Mouse (Mus musculus): Measurements from ENCODE around the gene Slc36a2. TPM values are rescaled to one million over a fixed set of nuclear protein-coding genes. Genes with fewer than 3 reads are reported as not detected.
A peak's percentile ranks its signal among the peaks of the same experiment; 100 is the strongest.

Gene Slc36a2
- polyA plus RNA-seq, 1 experiment from 2014 or later, result 0.29 TPM

GRCm38 (mm10) chr11:55170501-55170900, 14.4 kb downstream of the Slc36a2 start:
- Histone ChIP-seq H3K27ac (no peak overlapping the region), H3K36me3 (no peaks in the 10 kb centered on the region), H3K9me3 (replicated peaks) (no peaks in the 10 kb centered on the region), H3K4me1 (no peaks in the 10 kb centered on the region), H3K4me3 (no peak overlapping the region), H3K27me3 (ENCODE audit: low read depth, poor library complexity, severe bottlenecking) (no peaks in the 10 kb centered on the region)
- DNase-seq (ENCODE audit: low spot score), result no peak
- 89% methylated on average over 4 of the region's 4 CpGs for WGBS

- 92% methylated on average over 6 of the region's 6 CpGs for WGBS
These were observed 16.0 kb downstream of the Slc36a2 start for GRCm38 (mm10) chr11:55168914-55169313.

GRCm38 (mm10) chr11:55168504-55168903, 16.4 kb downstream of the Slc36a2 start:
- Histone ChIP-seq H3K36me3 (no peaks in the 10 kb centered on the region), H3K4me3 (no peak overlapping the region), H3K9me3 (replicated peaks) (no peaks in the 10 kb centered on the region), H3K27ac (no peak overlapping the region), H3K27me3 (ENCODE audit: low read depth, poor library complexity, severe bottlenecking) (no peaks in the 10 kb centered on the region), H3K4me1 (no peaks in the 10 kb centered on the region)
- DNase-seq (ENCODE audit: low spot score), result no peak
- 80% methylated on average over 4 of the region's 4 CpGs for WGBS

More at GRCm38 (mm10) chr11:55168914-55169313, 16.0 kb downstream of the Slc36a2 start:
- Histone ChIP-seq H3K9me3 (replicated peaks) (no peaks in the 10 kb centered on the region), H3K4me3 (no peak overlapping the region), H3K27ac (no peak overlapping the region), H3K4me1 (no peaks in the 10 kb centered on the region), H3K36me3 (no peaks in the 10 kb centered on the region), H3K27me3 (ENCODE audit: low read depth, poor library complexity, severe bottlenecking) (no peaks in the 10 kb centered on the region)
- DNase-seq (ENCODE audit: low spot score), result no peak

- 94% methylated on average over 7 of the region's 7 CpGs for WGBS
- no peaks in the 10 kb centered on the region for H3K36me3 ChIP-seq
- H3K27ac ChIP-seq, result no peak overlapping the region
- no peak overlapping the region for H3K4me3 ChIP-seq
- no peaks in the 10 kb centered on the region for H3K9me3 ChIP-seq (replicated peaks)
- H3K4me1 ChIP-seq, result no peaks in the 10 kb centered on the region
- no peak for DNase-seq (ENCODE audit: low spot score)
- H3K27me3 ChIP-seq (ENCODE audit: low read depth, poor library complexity, severe bottlenecking), result no peaks in the 10 kb centered on the region
These were observed 19.1 kb downstream of the Slc36a2 start for GRCm38 (mm10) chr11:55165748-55166147.

- H3K27me3 ChIP-seq (ENCODE audit: low read depth, poor library complexity, severe bottlenecking), result no peaks in the 10 kb centered on the region
- H3K4me3 ChIP-seq, result no peak overlapping the region
- WGBS, result 54% methylated on average over 3 of the region's 3 CpGs
- H3K4me1 ChIP-seq, result no peaks in the 10 kb centered on the region
- DNase-seq (ENCODE audit: low spot score), result peak; percentile 36
- no peaks in the 10 kb centered on the region for H3K36me3 ChIP-seq
- no peak overlapping the region for H3K27ac ChIP-seq
- H3K9me3 ChIP-seq (replicated peaks), result no peaks in the 10 kb centered on the region
These were observed 20.2 kb downstream of the Slc36a2 start for GRCm38 (mm10) chr11:55164723-55165122.

GRCm38 (mm10) chr11:55162670-55163069, 22.2 kb downstream of the Slc36a2 start:
- no peak overlapping the region for H3K4me3 ChIP-seq
- no peaks in the 10 kb centered on the region for H3K27me3 ChIP-seq (ENCODE audit: low read depth, poor library complexity, severe bottlenecking)
- H3K9me3 ChIP-seq (replicated peaks), result no peaks in the 10 kb centered on the region
- no peaks in the 10 kb centered on the region for H3K4me1 ChIP-seq
- peak; percentile 40 for DNase-seq (ENCODE audit: low spot score)
- 56% methylated on average over 9 of the region's 9 CpGs for WGBS
- no peak overlapping the region for H3K27ac ChIP-seq
- H3K36me3 ChIP-seq, result no peaks in the 10 kb centered on the region

GRCm38 (mm10) chr11:55158785-55159359, 26.0 kb downstream of the Slc36a2 start:
- Histone ChIP-seq H3K4me1 (no peaks in the 10 kb centered on the region), H3K27ac (no peak overlapping the region), H3K36me3 (no peaks in the 10 kb centered on the region), H3K27me3 (ENCODE audit: low read depth, poor library complexity, severe bottlenecking) (no peaks in the 10 kb centered on the region), H3K4me3 (no peak overlapping the region), H3K9me3 (replicated peaks) (no peaks in the 10 kb centered on the region)
- 53% methylated on average over 13 of the region's 13 CpGs for WGBS
- peak; percentile 74 for DNase-seq (ENCODE audit: low spot score)

GRCm38 (mm10) chr11:55155070-55155421, 29.8 kb downstream of the Slc36a2 start:
- H3K36me3 ChIP-seq, result no peaks in the 10 kb centered on the region
- no peak for DNase-seq (ENCODE audit: low spot score)
- H3K4me1 ChIP-seq, result no peaks in the 10 kb centered on the region
- WGBS, result 80% methylated on average over 6 of the region's 6 CpGs
- H3K27me3 ChIP-seq (ENCODE audit: low read depth, poor library complexity, severe bottlenecking), result no peaks in the 10 kb centered on the region
- H3K27ac ChIP-seq, result no peak overlapping the region
- no peak overlapping the region for H3K4me3 ChIP-seq
- H3K9me3 ChIP-seq (replicated peaks), result no peaks in the 10 kb centered on the region

GRCm38 (mm10) chr11:55154398-55155069, 30.3 kb downstream of the Slc36a2 start:
- H3K36me3 ChIP-seq, result no peaks in the 10 kb centered on the region
- no peak overlapping the region for H3K4me3 ChIP-seq
- DNase-seq (ENCODE audit: low spot score), result no peak
- H3K27me3 ChIP-seq (ENCODE audit: low read depth, poor library complexity, severe bottlenecking), result no peaks in the 10 kb centered on the region
- no peaks in the 10 kb centered on the region for H3K9me3 ChIP-seq (replicated peaks)
- no peak overlapping the region for H3K27ac ChIP-seq
- 71% methylated on average over 3 of the region's 3 CpGs for whole genome bisulfite sequencing
- H3K4me1 ChIP-seq, result no peaks in the 10 kb centered on the region

GRCm38 (mm10) chr11:55151608-55152007, 33.3 kb downstream of the Slc36a2 start, which contains the start of gene Slc36a3:
Gene Slc36a3 (minus strand): TSS chr11:55151708.
- H3K27me3 ChIP-seq (ENCODE audit: low read depth, poor library complexity, severe bottlenecking), result no peaks in the 10 kb centered on the region
- no peaks in the 10 kb centered on the region for H3K4me1 ChIP-seq
- no peak within 1 kb of the TSS for H3K27ac ChIP-seq
- DNase-seq (ENCODE audit: low spot score), result no peak
- H3K36me3 ChIP-seq, result no peaks in the 10 kb centered on the region
- H3K9me3 ChIP-seq (replicated peaks), result no peaks in the 10 kb centered on the region
- 89% methylated on average over 3 of the region's 3 CpGs for WGBS
- H3K4me3 ChIP-seq, result no peak within 1 kb of the TSS

GRCm38 (mm10) chr11:55148461-55148860, 36.4 kb downstream of the Slc36a2 start:
- no peak overlapping the region for H3K27ac ChIP-seq
- H3K4me1 ChIP-seq, result no peaks in the 10 kb centered on the region
- 82% methylated on average over 4 of the region's 4 CpGs for WGBS
- no peak for DNase-seq (ENCODE audit: low spot score)
- H3K36me3 ChIP-seq, result no peaks in the 10 kb centered on the region
- H3K27me3 ChIP-seq (ENCODE audit: low read depth, poor library complexity, severe bottlenecking), result no peaks in the 10 kb centered on the region
- H3K4me3 ChIP-seq, result no peak overlapping the region
- no peaks in the 10 kb centered on the region for H3K9me3 ChIP-seq (replicated peaks)

- Histone ChIP-seq H3K9me3 (replicated peaks) (no peaks in the 10 kb centered on the region), H3K36me3 (no peaks in the 10 kb centered on the region), H3K4me1 (no peaks in the 10 kb centered on the region), H3K4me3 (no peak overlapping the region), H3K27ac (no peak overlapping the region), H3K27me3 (ENCODE audit: low read depth, poor library complexity, severe bottlenecking) (no peaks in the 10 kb centered on the region)
- no peak for DNase-seq (ENCODE audit: low spot score)
- WGBS, result 82% methylated on average over 6 of the region's 6 CpGs
These were observed 37.5 kb downstream of the Slc36a2 start for GRCm38 (mm10) chr11:55147423-55147822.

GRCm38 (mm10) chr11:55146855-55147254, 38.0 kb downstream of the Slc36a2 start:
- H3K27me3 ChIP-seq (ENCODE audit: low read depth, poor library complexity, severe bottlenecking), result no peaks in the 10 kb centered on the region
- H3K36me3 ChIP-seq, result no peaks in the 10 kb centered on the region
- H3K4me1 ChIP-seq, result no peaks in the 10 kb centered on the region
- 78% methylated on average over 1 of the region's 1 CpGs for WGBS
- H3K9me3 ChIP-seq (replicated peaks), result no peaks in the 10 kb centered on the region
- H3K27ac ChIP-seq, result no peak overlapping the region
- DNase-seq (ENCODE audit: low spot score), result no peak
- no peak overlapping the region for H3K4me3 ChIP-seq
